Mouse (Mus musculus) cerebellum, adult 2 months (tissue): ENCODE measurements around the gene Lmntd1.

Experiments
- CTCF ChIP-seq: fragments of 200-500 bp; IDR thresholded peaks from 2 replicates; pipeline ENCODE4 v1.5.1; 2011; ENCODE audit warnings: low read depth, mild to moderate bottlenecking, control low read depth, low read length, moderate library complexity, borderline replicate concordance; ENCODE audit not compliant: insufficient read depth
- POLR2A ChIP-seq: fragments of 200-500 bp; IDR thresholded peaks from 2 replicates; pipeline ENCODE4 v1.6.1; 2011; ENCODE audit warnings: low read length, control low read depth, borderline replicate concordance; ENCODE audit not compliant: insufficient read depth

DNA sequence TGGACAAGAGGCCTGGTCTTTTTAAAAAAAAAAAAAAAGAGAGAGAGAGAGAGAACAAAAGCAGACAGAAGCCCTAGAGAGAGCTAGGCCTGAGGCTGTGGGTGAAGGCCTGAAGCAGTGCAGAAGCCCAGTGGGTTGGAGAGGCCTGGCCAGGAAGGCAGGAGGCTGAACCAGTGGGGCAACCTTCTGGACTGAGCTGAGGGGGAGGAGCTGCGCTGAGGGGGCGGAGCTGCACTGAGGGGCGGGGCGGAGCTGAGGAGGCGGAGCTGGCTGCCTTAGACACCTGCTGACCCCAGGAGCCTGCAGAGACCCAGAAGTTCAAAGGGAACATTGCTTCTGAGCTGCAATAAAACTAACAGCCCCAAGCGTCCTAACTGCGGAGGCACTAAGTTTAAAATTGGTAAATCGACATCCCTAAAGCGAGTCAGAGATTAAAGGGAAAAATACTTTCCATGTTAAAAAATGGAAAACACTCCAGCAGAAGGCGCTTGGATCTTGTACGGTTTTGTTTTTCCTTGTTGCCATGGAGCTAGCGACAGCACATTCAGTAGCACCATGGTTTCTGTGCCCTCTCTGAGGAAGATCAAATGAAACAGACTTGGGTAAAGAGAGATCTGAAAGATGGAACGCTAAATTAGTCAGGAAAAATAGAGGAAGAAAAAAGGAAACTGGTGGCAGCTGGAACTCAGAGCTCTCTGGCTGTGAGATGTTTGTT lies 68.0 kb downstream of the Lmntd1 start:
- TF ChIP-seq POLR2A: no peak
- no peak for TF ChIP-seq CTCF
